19 mouse cellular contexts compared by ENCODE assay signal in genomic region chr6:87373057-87373456, GRCm38 (mm10). TPM values are rescaled to one million over a fixed set of nuclear protein-coding genes. Genes with fewer than 3 reads are reported as not detected.
"Had no signal": no experiment of that assay in that cellular context is flagged by ENCODE, and none has a peak within 500 bp of the region (broad histone marks: within the 10 kb centered on the region; RNA-seq: fewer than 3 reads in every experiment).

Gene Gkn2 (plus strand): TSS chr6:87373357.

- H3K9ac ChIP-seq: neural tube, embryonic 12.5 days; neural tube, embryonic 13.5 days; neural tube, embryonic 15.5 days; stomach, embryonic 15.5 days had no signal

- H3K36me3 ChIP-seq: neural tube, embryonic 12.5 days; neural tube, embryonic 13.5 days; neural tube, embryonic 15.5 days; stomach, embryonic 15.5 days had no signal

- DNase-seq: retina, postnatal 1 day; right cerebral cortex, adult 18-20 months; right cerebral cortex, postnatal 14 days; right cerebral cortex, postnatal 25 days; right cerebral cortex, postnatal 4 days; spleen, adult 18-20 months; thymus, adult 18-20 months; thymus, adult 2 months; thymus, postnatal 14 days; thymus, postnatal 25 days; thymus, postnatal 4 days had no signal

- H3K4me3 ChIP-seq: neural tube, embryonic 12.5 days; neural tube, embryonic 13.5 days; neural tube, embryonic 15.5 days; stomach, embryonic 15.5 days had no signal

- H3K9me3 ChIP-seq: neural tube, embryonic 12.5 days; neural tube, embryonic 13.5 days; neural tube, embryonic 15.5 days; stomach, embryonic 15.5 days had no signal

- H3K4me1 ChIP-seq: neural tube, embryonic 12.5 days; neural tube, embryonic 13.5 days; neural tube, embryonic 15.5 days; stomach, embryonic 15.5 days had no signal

- H3K27me3 ChIP-seq: neural tube, embryonic 12.5 days; neural tube, embryonic 13.5 days; neural tube, embryonic 15.5 days; stomach, embryonic 15.5 days had no signal

- H3K4me2 ChIP-seq: neural tube, embryonic 12.5 days; neural tube, embryonic 13.5 days; neural tube, embryonic 15.5 days; stomach, embryonic 15.5 days had no signal

- H3K27ac ChIP-seq: neural tube, embryonic 12.5 days; neural tube, embryonic 13.5 days; neural tube, embryonic 15.5 days; stomach, embryonic 15.5 days had no signal

RNA-seq across cellular contexts. Expression of gene Gkn2, which starts in this region (rescaled TPM):
- polyA plus RNA-seq: neural tube, embryonic 11.5 days; neural tube, embryonic 12.5 days; neural tube, embryonic 13.5 days; neural tube, embryonic 14.5 days; neural tube, embryonic 15.5 days; spleen, adult 2 months; urinary bladder, adult 2 months had no signal
